Mouse (Mus musculus): ENCODE measurements around the gene Irf2bp1. TPM values are rescaled to one million over a fixed set of nuclear protein-coding genes. Genes with fewer than 3 reads are reported as not detected.

The Irf2bp1 gene
- total RNA-seq, 2 experiments from 2014 or later = 56.9 to 60.8 TPM

Other genes starting within 250 kb of the Irf2bp1 start
- not detected for gene Psg19, start 205.5 kb upstream of the Irf2bp1 start, total RNA-seq (2021)
- gene Psg17, start 182.4 kb upstream of the Irf2bp1 start, total RNA-seq (2021) = not detected
- 1 to 10 TPM in 1 of 2 experiments, under 1 TPM in 1; 0.90 to 1.5 TPM for gene Mill2, start 164.1 kb upstream of the Irf2bp1 start, total RNA-seq (2021)
- gene Pglyrp1, start 132.7 kb upstream of the Irf2bp1 start, total RNA-seq (2021) = 10 to 100 TPM; 16.1 to 16.8 TPM
- 10 to 100 TPM; 16.0 to 23.3 TPM for gene Ccdc61, start 93.6 kb upstream of the Irf2bp1 start, total RNA-seq (2021)
- 100 to 1,000 TPM; 152 to 154 TPM for gene Nova2, start 78.2 kb upstream of the Irf2bp1 start, total RNA-seq (2021)
- gene Nanos2, start 16.6 kb upstream of the Irf2bp1 start, total RNA-seq (2021) = 1 to 10 TPM; 1.4 to 1.7 TPM
- gene Mypop, start 12.8 kb upstream of the Irf2bp1 start, total RNA-seq (2021) = 10 to 100 TPM; 18.8 to 20.2 TPM
- gene Foxa3, start 19.5 kb downstream of the Irf2bp1 start, total RNA-seq (2021) = not detected
- gene Sympk, start 20.3 kb downstream of the Irf2bp1 start, total RNA-seq (2021) = 10 to 100 TPM; 87.1 to 96.8 TPM
- gene Rsph6a, start 50.6 kb downstream of the Irf2bp1 start, total RNA-seq (2021) = under 1 TPM; 0.30 to 0.46 TPM
- 100 to 1,000 TPM; 147 to 151 TPM for gene Dmwd, start 72.2 kb downstream of the Irf2bp1 start, total RNA-seq (2021)
- 10 to 100 TPM; 45.3 to 46.5 TPM for gene Dmpk, start 79.8 kb downstream of the Irf2bp1 start, total RNA-seq (2021)
- 1 to 10 TPM; 2.2 to 3.3 TPM for gene Six5, start 90.5 kb downstream of the Irf2bp1 start, total RNA-seq (2021)
- gene Gm4969, start 114.3 kb downstream of the Irf2bp1 start, total RNA-seq (2021) = 10 to 100 TPM in 1 of 2 experiments, 1 to 10 TPM in 1; 9.4 to 11.0 TPM
- 10 to 100 TPM; 17.7 to 18.9 TPM for gene Fbxo46, start 115.8 kb downstream of the Irf2bp1 start, total RNA-seq (2021)
- 10 to 100 TPM; 17.6 to 19.9 TPM for gene Qpctl, start 145.2 kb downstream of the Irf2bp1 start, total RNA-seq (2021)
- 100 to 1,000 TPM; 126 to 130 TPM for gene Snrpd2, start 145.7 kb downstream of the Irf2bp1 start, total RNA-seq (2021)
- gene Gipr, start 162.1 kb downstream of the Irf2bp1 start, total RNA-seq (2021) = 10 to 100 TPM; 22.7 to 25.8 TPM
- 100 to 1,000 TPM; 102 to 106 TPM for gene Eml2, start 172.4 kb downstream of the Irf2bp1 start, total RNA-seq (2021)
- gene Gpr4, start 208.5 kb downstream of the Irf2bp1 start, total RNA-seq (2021) = 1 to 10 TPM; 3.5 to 4.3 TPM
- gene Opa3, start 224.3 kb downstream of the Irf2bp1 start, total RNA-seq (2021) = 10 to 100 TPM; 33.8 to 35.0 TPM